23 mouse cellular contexts compared by ENCODE assay signal in genomic region chr16:67425371-67425770, GRCm38 (mm10).
DNase-seq lines count a peak whose midpoint lies in the region; ATAC-seq lines count a peak whose summit lies in the region.
"Had no signal": no experiment of that assay in that cellular context is flagged by ENCODE, and none has a peak within 500 bp of the region (broad histone marks: within the 10 kb centered on the region; RNA-seq: fewer than 3 reads in every experiment).

No protein-coding gene starts in this region.

- peak; percentile 50 to 51 for DNase-seq in cerebellum, adult 18-20 months
- no peak for DNase-seq in cerebellum, adult 11-12 months
- peak; percentile 51 to 72 for DNase-seq in cerebellum, postnatal 14 days
- no peak for DNase-seq in retina, postnatal 1 day
- DNase-seq: adrenal gland, adult 8-10 months; adrenal gland, postnatal 36 days; B cell, adult 2 months; gastrocnemius, postnatal 36 days; heart, adult 11 months; heart, postnatal 4 days; kidney, adult 9 months had no signal

- H3K9ac ChIP-seq in forebrain, embryonic 15.5 days (replicated peaks) = no peak overlapping the region
- H3K9ac ChIP-seq in forebrain, embryonic 12.5 days = no peak overlapping the region
- H3K9ac ChIP-seq: embryonic facial prominence, embryonic 13.5 days; forebrain, embryonic 13.5 days; heart, embryonic 13.5 days; hindbrain, embryonic 12.5 days had no signal

- ATAC-seq in forebrain, embryonic 15.5 days (replicated peaks) = no peak
- no peak for ATAC-seq in forebrain, embryonic 12.5 days (ENCODE audit: low FRiP score)
- no peak for ATAC-seq in megakaryocyte progenitor cell, adult 5-6 weeks (replicated peaks; ENCODE audit: poor library complexity)
- ATAC-seq: CD4-positive, CD25-positive, alpha-beta regulatory T cell, adult 4 months; forebrain, embryonic 13.5 days; hindbrain, embryonic 16.5 days; inflammation-experienced regulatory T-cells, adult 6 months; intestine, postnatal 0 days had no signal

- H3K27ac ChIP-seq in forebrain, embryonic 15.5 days (replicated peaks) = 0 out of 2 replicates have a peak overlapping the region, but pooled peaks have one; percentile 9
- H3K27ac ChIP-seq in forebrain, embryonic 12.5 days = no peak overlapping the region
- H3K27ac ChIP-seq: embryonic facial prominence, embryonic 13.5 days; forebrain, embryonic 13.5 days; heart, embryonic 13.5 days; hindbrain, embryonic 12.5 days had no signal

- H3K4me1 ChIP-seq in forebrain, embryonic 15.5 days = peaks cover 8% of the 10 kb centered on the region; the same call in 1 of the 2 replicates
- H3K4me1 ChIP-seq in forebrain, embryonic 12.5 days = no peaks in the 10 kb centered on the region
- H3K4me1 ChIP-seq: embryonic facial prominence, embryonic 13.5 days; heart, embryonic 13.5 days; hindbrain, embryonic 12.5 days had no signal

- no peaks in the 10 kb centered on the region for H3K27me3 ChIP-seq in forebrain, embryonic 15.5 days
- H3K27me3 ChIP-seq in forebrain, embryonic 12.5 days = no peaks in the 10 kb centered on the region
- H3K27me3 ChIP-seq: embryonic facial prominence, embryonic 13.5 days; forebrain, embryonic 13.5 days; heart, embryonic 13.5 days; hindbrain, embryonic 12.5 days had no signal

- H3K4me3 ChIP-seq in forebrain, embryonic 15.5 days = no peak overlapping the region
- H3K4me3 ChIP-seq in forebrain, embryonic 12.5 days (replicated peaks) = no peak overlapping the region
- H3K4me3 ChIP-seq: embryonic facial prominence, embryonic 13.5 days; forebrain, embryonic 13.5 days; heart, embryonic 13.5 days; hindbrain, embryonic 12.5 days had no signal

- no peaks in the 10 kb centered on the region for H3K36me3 ChIP-seq in forebrain, embryonic 15.5 days
- H3K36me3 ChIP-seq in forebrain, embryonic 12.5 days (replicated peaks) = no peaks in the 10 kb centered on the region
- H3K36me3 ChIP-seq: embryonic facial prominence, embryonic 13.5 days; G1E; heart, embryonic 13.5 days; hindbrain, embryonic 12.5 days had no signal

- no peaks in the 10 kb centered on the region for H3K9me3 ChIP-seq in forebrain, embryonic 15.5 days
- H3K9me3 ChIP-seq in forebrain, embryonic 12.5 days = no peaks in the 10 kb centered on the region
- H3K9me3 ChIP-seq: embryonic facial prominence, embryonic 13.5 days; forebrain, embryonic 13.5 days; G1E; heart, embryonic 13.5 days; hindbrain, embryonic 12.5 days had no signal

- no peak overlapping the region for H3K4me2 ChIP-seq in forebrain, embryonic 15.5 days (replicated peaks)
- no peak overlapping the region for H3K4me2 ChIP-seq in forebrain, embryonic 12.5 days
- H3K4me2 ChIP-seq: embryonic facial prominence, embryonic 13.5 days; forebrain, embryonic 13.5 days; heart, embryonic 13.5 days; hindbrain, embryonic 12.5 days had no signal

- WGBS in forebrain, embryonic 15.5 days = 32% methylated on average over 1 of the region's 1 CpGs
- 58% methylated on average over 1 of the region's 1 CpGs for WGBS in forebrain, embryonic 12.5 days

Comparison
In these comparisons a context has a peak if more than half of its experiments do, and no peak if none do; other contexts are left out.
1. DNase-seq: peak in cerebellum, adult 18-20 months (2 of 2) and cerebellum, postnatal 14 days (2 of 2); none in cerebellum, adult 11-12 months (single experiment) and retina, postnatal 1 day (single experiment).